Mouse (Mus musculus): ENCODE data around the gene Mex3a. TPM values are rescaled to one million over a fixed set of nuclear protein-coding genes. Genes with fewer than 3 reads are reported as not detected.

The Mex3a gene
- polyA plus RNA-seq, 1 experiment, result 8.1 TPM

GRCm38 (mm10) chr3:88535005-88535404 lies 2.8 kb downstream of the Mex3a start:
- no peak overlapping the region for H3K4me3 ChIP-seq
- no peaks in the 10 kb centered on the region for H3K36me3 ChIP-seq (ENCODE audit: control insufficient read depth, insufficient read depth)
- no peak overlapping the region for H3K4me2 ChIP-seq (ENCODE audit: low read depth)
- no peak overlapping the region for H3ac ChIP-seq (ENCODE audit: control insufficient read depth, insufficient read length)
- TF ChIP-seq MYOD1 (IDR thresholded peaks at IDR 0.05; ENCODE audit: control insufficient read depth in 1 of 3, insufficient read length in 2 of 3, low read depth in 2 of 3) (no peak), TCF12 (IDR thresholded peaks at IDR 0.05; ENCODE audit: insufficient read depth, poor library complexity, severe bottlenecking) (no peak), POLR2A (IDR thresholded peaks at IDR 0.05; ENCODE audit: insufficient read length, low read depth) (no peak), MYOG (IDR thresholded peaks at IDR 0.05; ENCODE audit: control insufficient read depth in 1 of 3, insufficient read depth in 1 of 3, insufficient read length in 2 of 3, low read depth in 2 of 3) (no peak), CEBPB (IDR thresholded peaks at IDR 0.05; ENCODE audit: insufficient read depth, poor library complexity, severe bottlenecking) (no peak), SRF (IDR thresholded peaks at IDR 0.05; ENCODE audit: control insufficient read depth, insufficient read length, low read depth) (no peak), E2F4 (IDR thresholded peaks at IDR 0.05; ENCODE audit: insufficient read depth) (no peak), MAX (IDR thresholded peaks at IDR 0.05; ENCODE audit: low read depth) (no peak), POLR2AphosphoS2 (IDR thresholded peaks at IDR 0.05; ENCODE audit: insufficient read length, low read depth) (no peak), TCF3 (IDR thresholded peaks at IDR 0.05; ENCODE audit: insufficient read length, low read depth) (no peak), USF1 (IDR thresholded peaks at IDR 0.05; ENCODE audit: low read depth) (no peak), REST (IDR thresholded peaks at IDR 0.05; ENCODE audit: insufficient read depth, insufficient read length) (no peak)
- peaks cover 36% of the 10 kb centered on the region for H3K79me2 ChIP-seq (ENCODE audit: control insufficient read depth, insufficient read depth)
- no peaks in the 10 kb centered on the region for H3K27me3 ChIP-seq (ENCODE audit: control insufficient read depth, insufficient read depth, insufficient read length)

GRCm38 (mm10) chr3:88535527-88535926 lies 3.3 kb downstream of the Mex3a start:
- TF ChIP-seq POLR2AphosphoS2 (IDR thresholded peaks at IDR 0.05; ENCODE audit: insufficient read length, low read depth) (no peak), USF1 (IDR thresholded peaks at IDR 0.05; ENCODE audit: low read depth) (no peak)
- no peaks in the 10 kb centered on the region for H3K27me3 ChIP-seq (ENCODE audit: control insufficient read depth, insufficient read depth, insufficient read length)
- no peak overlapping the region for H3ac ChIP-seq (ENCODE audit: control insufficient read depth, insufficient read length)
- H3K36me3 ChIP-seq (ENCODE audit: control insufficient read depth, insufficient read depth), result no peaks in the 10 kb centered on the region
- H3K79me2 ChIP-seq (ENCODE audit: control insufficient read depth, insufficient read depth), result peaks cover 34% of the 10 kb centered on the region
- H3K4me2 ChIP-seq (ENCODE audit: low read depth), result no peak overlapping the region
- H3K4me3 ChIP-seq, result no peak overlapping the region

GRCm38 (mm10) chr3:88536103-88536930 lies 4.1 kb downstream of the Mex3a start:
- Histone ChIP-seq H3K79me2 (ENCODE audit: control insufficient read depth, insufficient read depth) (peaks cover 30% of the 10 kb centered on the region), H3K4me3 (no peak overlapping the region), H3K4me2 (ENCODE audit: low read depth) (no peak overlapping the region), H3K36me3 (ENCODE audit: control insufficient read depth, insufficient read depth) (no peaks in the 10 kb centered on the region), H3ac (ENCODE audit: control insufficient read depth, insufficient read length) (no peak overlapping the region), H3K27me3 (ENCODE audit: control insufficient read depth, insufficient read depth, insufficient read length) (no peaks in the 10 kb centered on the region)
- TF ChIP-seq MYOD1 (IDR thresholded peaks at IDR 0.05; ENCODE audit: control insufficient read depth in 1 of 3, insufficient read length in 2 of 3, low read depth in 2 of 3) (no peak), USF1 (IDR thresholded peaks at IDR 0.05; ENCODE audit: low read depth) (no peak), POLR2A (IDR thresholded peaks at IDR 0.05; ENCODE audit: insufficient read length, low read depth) (no peak), CEBPB (IDR thresholded peaks at IDR 0.05; ENCODE audit: insufficient read depth, poor library complexity, severe bottlenecking) (no peak), TCF12 (IDR thresholded peaks at IDR 0.05; ENCODE audit: insufficient read depth, poor library complexity, severe bottlenecking) (no peak), REST (IDR thresholded peaks at IDR 0.05; ENCODE audit: insufficient read depth, insufficient read length) (no peak), POLR2AphosphoS2 (IDR thresholded peaks at IDR 0.05; ENCODE audit: insufficient read length, low read depth) (no peak)

GRCm38 (mm10) chr3:88537146-88537545 lies 5.0 kb downstream of the Mex3a start:
- Histone ChIP-seq H3ac (ENCODE audit: control insufficient read depth, insufficient read length) (no peak overlapping the region), H3K4me2 (ENCODE audit: low read depth) (no peak overlapping the region), H3K4me3 (no peak overlapping the region), H3K36me3 (ENCODE audit: control insufficient read depth, insufficient read depth) (no peaks in the 10 kb centered on the region), H3K79me2 (ENCODE audit: control insufficient read depth, insufficient read depth) (peaks cover 26% of the 10 kb centered on the region), H3K27me3 (ENCODE audit: control insufficient read depth, insufficient read depth, insufficient read length) (no peaks in the 10 kb centered on the region)
- TF ChIP-seq REST (IDR thresholded peaks at IDR 0.05; ENCODE audit: insufficient read depth, insufficient read length), result no peak
- TF ChIP-seq E2F4 (IDR thresholded peaks at IDR 0.05; ENCODE audit: insufficient read depth), result no peak
- no peak for TF ChIP-seq POLR2A (IDR thresholded peaks at IDR 0.05; ENCODE audit: insufficient read length, low read depth)
- TF ChIP-seq USF1 (IDR thresholded peaks at IDR 0.05; ENCODE audit: low read depth), result no peak
- no peak for TF ChIP-seq MYOG (IDR thresholded peaks at IDR 0.05; ENCODE audit: control insufficient read depth in 1 of 3, insufficient read depth in 1 of 3, insufficient read length in 2 of 3, low read depth in 2 of 3)
- TF ChIP-seq TCF12 (IDR thresholded peaks at IDR 0.05; ENCODE audit: insufficient read depth, poor library complexity, severe bottlenecking), result no peak
- TF ChIP-seq POLR2AphosphoS2 (IDR thresholded peaks at IDR 0.05; ENCODE audit: insufficient read length, low read depth), result no peak
- TF ChIP-seq CEBPB (IDR thresholded peaks at IDR 0.05; ENCODE audit: insufficient read depth, poor library complexity, severe bottlenecking), result no peak
- no peak for TF ChIP-seq MYOD1 (IDR thresholded peaks at IDR 0.05; ENCODE audit: control insufficient read depth in 1 of 3, insufficient read length in 2 of 3, low read depth in 2 of 3)
- no peak for TF ChIP-seq TCF3 (IDR thresholded peaks at IDR 0.05; ENCODE audit: insufficient read length, low read depth)
- TF ChIP-seq SRF (IDR thresholded peaks at IDR 0.05; ENCODE audit: control insufficient read depth, insufficient read length, low read depth), result no peak
- TF ChIP-seq MAX (IDR thresholded peaks at IDR 0.05; ENCODE audit: low read depth), result no peak

Data from myocyte (in vitro differentiated cells).